Mouse (Mus musculus): ENCODE measurements around the gene Ino80e.

Gene Ino80e

DNA sequence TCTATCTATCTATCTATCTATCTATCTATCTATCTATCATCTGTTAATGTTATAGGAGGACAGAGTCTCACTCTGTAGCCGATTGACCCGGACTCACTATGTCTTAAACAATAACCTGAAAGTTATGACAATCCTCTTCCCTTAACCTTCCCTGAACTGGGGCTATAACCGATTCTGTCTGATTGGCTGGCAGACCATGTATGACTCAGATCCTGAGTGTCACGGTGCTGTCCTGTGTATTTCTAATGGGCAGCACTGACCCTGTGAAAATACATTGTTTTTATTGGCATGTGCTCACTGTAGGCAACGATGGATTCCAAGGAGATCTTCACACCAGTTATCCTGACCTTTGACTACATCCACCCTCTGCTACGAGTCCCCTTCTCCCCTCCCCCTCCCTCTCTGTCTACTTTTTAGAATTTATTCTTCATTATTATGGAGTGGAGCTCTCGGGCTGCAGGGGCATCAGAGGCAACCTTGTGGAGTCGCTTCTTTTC is 46.4 kb downstream of the Ino80e start:
- DNase-seq (ENCODE audit: low read depth, low spot score) = no peak

DNA sequence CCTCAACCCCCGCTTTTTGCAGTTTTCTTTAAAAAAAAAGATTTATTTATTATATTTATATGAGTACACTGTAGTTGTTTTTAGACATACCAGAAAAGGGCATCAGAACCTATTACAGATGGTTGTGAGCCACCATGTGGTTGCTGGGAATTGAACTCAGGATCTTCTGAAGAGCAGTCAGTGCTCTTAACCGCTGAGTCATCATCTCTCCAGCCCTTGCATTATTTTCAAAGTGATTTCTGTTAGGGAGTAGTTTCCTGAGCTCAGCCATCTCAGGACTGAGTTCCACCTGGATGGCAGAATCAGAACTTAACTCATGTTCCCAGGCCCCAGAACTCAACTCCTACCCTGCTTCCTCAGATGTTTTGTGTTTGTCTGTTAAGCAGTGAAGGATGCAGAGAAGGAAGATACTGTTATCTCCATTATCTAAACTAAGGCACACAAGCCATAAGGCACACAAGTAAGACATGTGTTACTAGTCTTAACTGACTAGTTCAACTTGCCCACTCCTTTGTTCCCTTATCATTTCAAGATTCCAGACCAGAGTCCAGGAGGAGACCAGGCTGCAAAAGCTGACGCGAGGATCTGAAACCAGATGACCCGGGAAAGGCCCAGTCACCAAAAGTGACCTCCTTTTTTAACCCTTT is 52.3 kb downstream of the Ino80e start:
- DNase-seq (ENCODE audit: low read depth, low spot score) = no peak

DNA sequence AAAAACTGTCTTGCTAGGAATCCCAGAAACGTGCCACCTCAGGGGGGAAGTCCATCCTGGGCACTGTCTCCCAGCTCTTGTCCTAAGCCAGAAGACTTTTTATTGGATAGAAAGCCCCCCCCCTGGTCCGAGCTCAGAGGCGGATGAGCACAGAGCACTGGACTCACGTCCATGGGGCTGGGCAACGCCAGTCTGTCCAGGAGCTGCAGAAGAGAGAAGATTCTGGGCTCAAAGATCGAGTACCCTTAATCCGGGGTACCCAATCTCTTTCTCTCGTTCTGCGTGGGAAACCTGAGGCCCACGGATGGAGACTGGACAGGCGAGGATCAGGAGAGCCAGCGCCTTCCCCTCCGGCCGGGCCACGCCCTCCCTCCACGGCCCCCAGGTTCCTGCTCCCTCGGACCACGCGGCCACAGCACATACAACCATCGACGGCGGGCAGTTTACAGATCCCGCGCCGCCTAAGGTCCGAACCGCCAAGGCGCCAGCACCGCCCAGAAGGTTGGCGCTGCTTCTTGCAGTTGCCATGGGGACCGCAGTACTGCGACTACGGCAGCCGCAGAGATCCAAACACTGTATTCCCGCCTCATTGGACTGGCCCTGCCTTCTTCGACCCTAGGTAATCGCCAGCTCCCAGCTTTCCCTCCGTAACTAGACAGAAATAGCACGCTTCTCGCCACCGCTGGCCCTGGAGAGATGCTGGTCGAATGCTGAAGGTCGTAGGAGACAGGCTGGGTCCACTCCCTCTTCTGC is 53.3 kb downstream of the Ino80e start:
- peak; percentile 89 for DNase-seq (ENCODE audit: low read depth, low spot score)

DNA sequence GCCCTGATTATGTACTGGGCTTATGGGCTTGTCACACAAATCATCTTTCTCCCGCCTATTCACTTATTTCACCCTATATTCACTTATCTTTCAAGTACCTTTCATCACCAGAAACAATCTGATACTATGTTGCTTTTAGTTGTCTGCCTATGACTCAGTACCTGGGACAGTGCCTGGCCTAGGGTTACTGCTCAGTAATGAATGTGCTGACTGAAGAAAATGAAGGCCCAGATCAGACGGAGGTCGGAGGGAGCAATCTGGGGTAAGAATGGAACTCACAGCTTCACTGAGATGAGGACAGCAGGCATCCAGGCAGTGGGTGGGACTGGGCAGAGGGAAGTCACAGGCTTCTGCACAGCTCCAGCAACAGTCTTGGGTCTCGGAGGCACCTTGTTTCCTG is 54.8 kb downstream of the Ino80e start:
- DNase-seq (ENCODE audit: low read depth, low spot score) = no peak

DNA sequence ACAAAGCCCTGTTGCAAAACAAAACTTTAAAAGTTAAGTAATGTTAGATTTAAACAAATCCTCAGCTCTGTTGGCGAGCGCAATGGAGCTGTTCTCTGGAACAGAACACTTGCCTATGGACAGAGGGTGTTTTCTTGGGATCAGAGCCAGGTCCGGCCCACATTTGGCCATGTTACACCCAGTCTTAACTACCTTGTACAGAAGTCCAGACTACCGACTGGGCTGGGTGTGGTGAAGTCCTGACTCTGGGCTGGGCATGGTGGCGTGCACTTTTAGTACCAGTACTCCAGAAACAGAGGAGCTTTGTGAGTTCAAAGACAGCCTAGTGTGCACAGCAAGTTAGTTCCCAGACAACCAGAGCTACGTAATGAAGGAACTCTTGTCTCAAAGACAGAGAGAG is 55.2 kb downstream of the Ino80e start:
- DNase-seq (ENCODE audit: low read depth, low spot score) = no peak

DNA sequence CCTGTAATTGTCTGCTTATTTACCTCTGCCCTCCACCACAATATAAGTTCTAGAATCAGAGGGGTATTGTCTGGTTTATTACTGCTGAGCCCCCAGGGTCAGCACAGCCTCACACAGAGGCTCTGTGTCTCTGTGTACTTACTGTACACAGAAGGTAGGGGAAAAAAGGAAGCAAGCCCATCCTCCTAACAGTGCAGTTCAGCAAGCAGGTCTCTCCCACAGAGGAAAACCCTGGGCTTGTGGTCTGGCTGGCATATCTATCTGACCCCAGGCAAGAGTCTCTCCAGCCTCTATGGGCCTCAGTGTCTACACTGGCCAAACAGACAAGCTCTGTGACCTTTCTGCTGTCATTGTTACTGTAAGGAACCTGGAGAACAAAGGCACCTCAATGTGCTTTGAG is 58.4 kb downstream of the Ino80e start:
- DNase-seq (ENCODE audit: low read depth, low spot score) = no peak

DNA sequence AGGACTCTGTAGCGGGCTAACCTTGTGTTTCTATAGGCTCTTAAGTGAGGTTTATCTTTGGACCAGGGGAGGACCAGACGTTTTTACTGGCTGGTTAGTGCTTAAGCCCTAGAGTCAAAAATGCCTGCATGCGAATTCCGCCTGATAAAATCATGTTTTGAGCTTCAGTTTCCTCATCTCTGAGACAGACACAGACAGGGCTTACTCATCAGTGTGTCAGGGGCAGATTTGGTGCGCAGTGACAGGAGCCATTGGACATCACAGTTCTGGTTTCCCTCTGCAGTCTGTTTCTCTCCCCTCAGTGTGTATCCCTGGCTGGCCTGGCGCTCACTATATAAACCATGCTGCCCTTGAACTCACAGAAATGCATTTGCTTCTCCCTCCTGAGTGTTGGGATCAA is 59.0 kb downstream of the Ino80e start:
- no peak for DNase-seq (ENCODE audit: low read depth, low spot score)

DNA sequence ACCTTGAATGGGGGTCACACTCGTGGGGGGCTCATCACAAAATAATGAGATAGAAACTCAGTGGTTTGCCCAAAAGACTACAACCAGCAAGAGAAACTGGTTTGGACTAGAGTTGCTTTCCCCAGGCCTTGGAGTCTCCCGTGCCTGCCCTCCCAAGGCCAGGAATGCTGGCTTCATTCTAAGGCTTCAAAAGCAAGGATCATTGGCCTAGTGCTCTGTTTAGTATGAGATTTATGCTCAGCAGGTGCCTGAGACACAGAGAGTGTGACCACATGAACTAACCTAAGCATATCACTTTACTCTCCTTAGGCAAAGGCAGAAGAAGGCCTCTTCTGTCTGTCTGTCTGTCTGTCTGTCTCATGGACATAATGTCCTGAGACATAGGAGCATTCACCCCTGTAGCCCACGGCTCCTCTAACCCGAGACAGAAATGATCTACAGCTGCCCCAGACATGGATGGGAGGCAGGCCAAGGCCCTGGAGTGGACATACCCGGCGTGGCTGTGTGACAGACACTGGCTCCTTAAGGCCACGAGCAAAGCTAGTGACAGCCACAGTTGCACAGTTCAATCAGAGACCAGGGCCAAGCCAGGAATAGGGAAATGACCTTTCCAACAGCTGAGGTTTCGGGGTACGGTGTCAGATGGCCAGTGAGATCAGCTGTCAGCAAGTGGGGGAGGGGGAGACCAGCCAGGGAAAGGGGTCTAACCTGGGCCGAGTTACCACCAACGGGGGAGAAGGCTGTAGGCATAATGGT is 59.9 kb downstream of the Ino80e start:
- no peak for DNase-seq (ENCODE audit: low read depth, low spot score)

DNA sequence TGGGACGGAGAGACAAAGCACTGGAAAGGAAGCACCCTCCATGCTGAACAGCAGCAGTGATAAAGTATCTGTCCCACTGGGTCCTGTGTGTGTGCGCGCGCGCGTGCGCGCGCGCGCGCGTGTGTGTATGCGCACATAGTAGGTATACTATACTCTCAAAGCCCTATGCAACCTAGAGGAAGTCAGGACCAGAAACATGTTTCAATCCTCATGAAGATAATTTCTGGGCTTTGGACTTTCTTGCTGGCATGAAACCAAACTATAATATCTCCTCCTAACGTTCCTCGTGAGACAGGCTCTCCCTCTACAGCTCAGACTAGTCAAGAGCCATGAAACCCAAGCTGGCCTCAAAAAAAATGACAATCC is 61.1 kb downstream of the Ino80e start:
- DNase-seq (ENCODE audit: low read depth, low spot score) = no peak
